Mouse (Mus musculus): Measurements from ENCODE around the gene Chmp3. TPM values are rescaled to one million over a fixed set of nuclear protein-coding genes. Genes with fewer than 3 reads are reported as not detected.

The Chmp3 gene
- total RNA-seq (2021) = 10 to 100 TPM; 62.8 to 67.7 TPM

DNA sequence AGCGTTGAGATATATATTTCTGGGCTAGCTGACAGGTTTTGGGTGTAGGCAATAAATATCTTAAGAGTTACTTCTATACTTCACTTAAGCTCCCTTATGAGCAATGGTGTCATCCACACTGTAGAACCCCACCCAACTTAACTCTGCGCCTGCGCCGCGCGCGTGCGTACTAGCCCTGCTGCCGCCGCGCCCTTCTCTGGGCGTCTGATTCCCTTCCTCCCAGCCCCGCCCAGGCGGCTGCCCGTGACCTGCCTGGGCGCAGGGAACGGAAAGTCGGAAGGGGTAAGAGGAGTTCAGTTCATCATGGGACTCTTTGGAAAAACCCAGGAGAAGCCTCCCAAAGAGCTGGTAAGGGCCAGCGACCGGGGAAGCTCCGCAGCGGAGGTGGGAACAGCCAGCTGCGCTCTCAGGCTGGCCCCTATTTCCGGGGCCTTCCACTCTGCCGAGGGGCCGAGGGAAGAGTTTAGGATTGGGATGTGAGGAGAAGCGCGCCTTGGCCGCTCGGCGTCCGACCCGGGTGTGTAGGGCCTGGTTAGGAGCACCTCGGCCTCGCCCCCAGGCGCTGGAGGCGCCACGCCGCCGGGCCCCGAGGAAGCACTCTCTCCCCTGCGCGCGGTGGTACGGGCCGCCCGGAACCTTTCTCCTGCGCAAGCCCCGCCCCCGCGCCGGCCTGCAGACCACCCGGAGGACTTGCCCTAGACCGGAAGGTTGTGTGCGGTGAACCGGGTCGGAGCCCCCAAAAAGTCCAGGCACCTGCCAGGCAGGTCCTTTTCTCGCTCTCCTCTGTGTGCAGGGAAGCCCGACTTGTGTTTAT lies at the start of gene Chmp3:
Gene Chmp3, plus strand, starts transcription at position 112 of the 814 bp plus-strand sequence.
- peak; percentile 97 to 98 for DNase-seq
- intact Hi-C loops (cut with DNase I) = loop anchor here (5.0 kb wide), 2 partner anchors 47 to 102 kb away; partner anchors contain the start of gene Rmnd5a

DNA sequence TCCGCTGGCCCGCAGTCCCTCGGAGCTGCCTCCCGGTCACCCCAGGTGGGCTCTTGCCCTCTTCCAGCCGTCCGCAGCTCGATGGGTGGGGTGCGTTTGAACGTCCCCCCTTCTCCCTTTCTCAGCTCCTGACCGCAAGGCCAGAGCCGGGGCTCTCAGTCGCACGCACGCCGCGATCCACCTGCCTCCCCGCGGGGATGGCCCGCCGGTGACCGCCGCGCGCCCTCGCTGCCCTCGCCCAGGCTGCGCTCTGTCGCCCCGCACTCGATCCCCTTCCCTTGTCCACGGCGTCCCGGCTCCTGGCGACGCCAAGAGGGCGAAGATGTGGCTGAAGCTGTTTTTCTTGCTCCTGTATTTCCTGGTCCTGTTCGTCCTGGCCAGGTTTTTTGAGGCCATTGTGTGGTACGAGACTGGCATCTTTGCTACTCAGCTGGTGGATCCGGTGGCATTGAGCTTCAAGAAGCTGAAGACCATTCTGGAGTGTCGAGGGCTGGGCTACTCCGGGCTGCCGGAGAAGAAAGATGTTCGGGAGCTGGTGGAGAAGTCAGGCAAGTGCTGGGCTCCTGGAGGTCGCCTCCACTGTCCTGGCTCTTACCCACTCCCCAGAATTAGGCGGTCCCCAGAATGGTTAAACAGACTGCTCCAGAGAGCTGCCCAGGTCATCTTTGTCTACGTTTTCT lies 49.1 kb upstream of the Chmp3 start:
- intact Hi-C loops (cut with DNase I) = loop anchor here (2.0 to 5.0 kb wide), 3 partner anchors 48 to 308 kb away; partner anchors contain the start of genes Chmp3 and Rmnd5a
- DNase-seq = peak; percentile 70 to 71

DNA sequence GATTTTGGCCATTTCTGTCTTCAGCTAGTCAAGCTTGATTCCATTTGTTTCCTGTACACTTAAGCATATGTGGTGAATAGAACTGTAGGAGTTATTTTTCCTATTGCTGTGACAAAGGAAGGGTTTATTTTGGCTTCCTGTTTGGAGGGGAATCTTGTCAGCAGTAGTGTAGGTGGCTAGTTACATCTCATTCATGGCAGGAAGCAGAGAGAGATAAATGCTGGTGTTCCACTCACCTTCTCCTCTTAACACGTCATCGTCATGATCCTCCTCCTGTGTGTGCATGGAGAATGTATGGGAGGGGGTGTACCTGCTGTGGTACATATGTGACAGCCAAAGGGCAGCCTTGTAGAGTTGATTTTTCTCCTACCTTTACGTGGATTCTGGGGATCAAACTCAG lies 43.0 kb upstream of the Chmp3 start:
- no peak for DNase-seq
- intact Hi-C loops (cut with DNase I) = no loop called here

DNA sequence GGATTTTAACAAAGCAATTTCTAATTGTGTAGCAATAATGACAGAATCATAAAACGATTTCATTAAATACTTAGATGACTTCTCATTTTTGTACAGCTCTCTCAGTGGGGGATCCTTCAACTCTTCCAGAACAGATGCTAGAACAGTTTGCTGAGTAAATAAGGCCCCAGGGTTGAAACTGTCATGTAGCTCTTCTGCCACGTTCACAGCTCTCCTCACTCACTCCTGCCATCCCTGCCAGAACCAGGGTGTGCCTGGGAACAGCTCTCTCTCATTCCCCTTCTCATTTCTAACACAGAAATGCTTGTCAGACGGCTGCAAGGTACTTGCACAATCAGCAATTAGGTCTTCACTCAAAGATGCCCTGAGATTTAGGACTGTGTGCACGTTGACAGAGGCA lies 40.6 kb upstream of the Chmp3 start:
- intact Hi-C loops (cut with DNase I) = no loop called here
- DNase-seq = no peak

DNA sequence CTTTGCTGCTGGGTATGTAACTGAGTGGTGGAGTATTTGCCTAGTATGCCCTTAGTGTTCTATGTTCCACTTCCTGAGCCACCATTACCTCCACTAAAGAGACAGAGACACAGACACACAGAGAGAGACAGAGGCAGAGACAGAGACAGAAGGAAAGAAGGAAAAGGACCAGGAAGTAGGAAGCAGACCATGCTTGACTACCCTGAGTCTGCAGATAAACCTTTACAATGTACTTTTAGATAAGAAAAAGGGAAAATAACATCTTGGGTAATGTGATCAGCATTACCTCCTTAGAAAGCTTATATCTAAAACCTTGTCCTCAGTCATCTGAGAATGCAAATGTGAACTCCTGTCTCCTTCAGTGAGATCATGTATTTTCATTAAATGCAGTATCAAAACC lies 39.9 kb upstream of the Chmp3 start:
- DNase-seq = no peak
- intact Hi-C loops (cut with DNase I) = no loop called here

DNA sequence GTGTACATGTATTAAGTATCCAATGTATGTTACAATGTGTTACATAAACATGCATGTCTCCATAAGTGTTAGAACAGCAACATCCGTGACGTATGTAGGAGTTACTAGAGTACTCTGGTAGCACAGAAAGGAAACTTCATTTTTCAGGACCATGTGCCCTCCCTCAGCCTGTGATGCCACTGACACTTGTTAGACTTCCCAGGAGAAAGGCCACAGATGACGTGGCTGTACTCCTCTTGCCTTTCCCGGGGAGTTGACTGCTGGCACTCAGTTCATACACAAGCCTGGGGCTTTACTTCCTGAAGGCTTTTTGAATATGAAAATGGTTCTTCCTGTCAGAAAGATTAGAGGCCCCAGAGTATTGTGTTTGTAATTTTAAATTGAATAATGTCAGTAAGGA lies 39.5 kb upstream of the Chmp3 start:
- peak; percentile 9 to 12 for DNase-seq
- intact Hi-C loops (cut with DNase I) = no loop called here

DNA sequence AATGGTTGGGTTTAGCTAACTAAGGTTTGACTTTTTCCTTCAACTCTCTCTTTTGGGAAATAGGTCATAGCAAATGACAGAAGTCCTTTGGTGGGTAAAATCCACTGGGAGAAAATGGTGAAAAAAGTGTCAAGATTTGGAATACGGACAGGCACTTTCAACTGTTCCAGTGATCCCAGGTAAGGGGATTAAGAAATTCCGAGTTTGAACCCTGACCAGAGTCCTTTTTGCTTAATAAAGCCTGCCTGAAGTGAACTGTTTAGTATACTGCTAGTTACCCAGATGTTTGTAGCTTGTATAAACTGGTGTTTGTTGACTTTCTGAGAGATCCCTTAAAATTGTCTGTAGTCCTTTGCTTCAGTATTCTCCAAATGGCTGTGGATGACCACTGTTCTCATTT lies 37.9 kb upstream of the Chmp3 start:
- intact Hi-C loops (cut with DNase I) = no loop called here
- no peak for DNase-seq

DNA sequence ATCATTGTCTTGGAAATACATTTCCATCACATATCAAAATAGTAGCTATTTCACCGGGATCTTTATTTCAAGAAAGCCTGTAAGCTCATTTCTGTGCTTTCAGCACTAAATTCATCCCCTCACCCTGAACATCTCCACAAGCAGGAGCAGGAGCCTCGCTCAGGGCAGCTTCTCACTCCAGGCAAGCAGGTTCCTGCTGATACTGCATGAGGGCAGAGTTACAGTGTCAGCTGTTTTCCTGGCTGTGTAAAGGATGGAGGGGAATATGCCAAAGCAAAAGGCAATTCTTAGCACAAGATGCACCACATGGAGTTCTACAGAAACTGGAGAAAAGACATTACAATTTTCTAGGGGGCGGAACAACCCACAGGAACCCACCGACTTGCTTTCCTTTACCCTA lies 24.1 kb upstream of the Chmp3 start:
- DNase-seq = no peak
- intact Hi-C loops (cut with DNase I) = no loop called here

DNA sequence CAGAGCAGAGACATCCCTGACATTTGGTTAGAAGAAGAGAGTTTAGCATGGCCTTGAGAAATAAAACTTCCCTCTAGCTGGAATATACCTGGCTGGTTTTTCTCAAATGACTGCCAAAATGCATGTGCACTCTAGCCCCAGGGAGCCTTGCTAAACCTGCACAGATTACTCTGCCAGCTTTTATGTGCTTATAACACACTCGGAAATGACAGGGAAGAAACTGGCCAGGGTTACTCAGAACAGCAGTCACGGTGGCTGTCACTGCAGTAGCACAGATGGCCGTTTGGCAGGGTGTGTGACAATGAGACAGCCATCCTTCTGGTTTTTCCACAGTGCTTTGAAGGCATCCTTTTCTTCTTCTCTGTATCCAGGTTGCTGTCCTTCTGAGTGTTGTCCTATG lies 18.0 kb upstream of the Chmp3 start:
- intact Hi-C loops (cut with DNase I) = no loop called here
- DNase-seq = no peak

DNA sequence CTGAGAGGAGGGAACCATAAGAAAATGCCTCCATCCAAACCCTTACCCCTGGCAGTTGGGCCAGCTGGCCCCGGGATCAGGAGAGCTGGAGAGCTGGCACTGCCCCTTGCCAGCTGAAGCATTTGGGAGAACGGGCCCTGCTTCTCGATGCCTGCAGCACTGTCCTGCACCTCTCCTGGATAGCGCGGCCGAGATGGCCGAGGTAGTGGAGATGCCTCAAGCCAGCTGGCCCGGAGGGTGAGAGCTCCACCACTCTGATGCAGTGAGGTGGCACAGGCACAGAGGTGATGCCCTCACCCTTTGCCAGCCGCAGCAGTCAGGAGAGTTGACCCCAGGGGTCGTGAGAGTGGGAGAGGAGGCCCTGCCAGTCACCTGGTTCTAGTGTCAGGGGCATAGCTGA lies 16.5 kb upstream of the Chmp3 start:
- DNase-seq = no peak
- intact Hi-C loops (cut with DNase I) = no loop called here

DNA sequence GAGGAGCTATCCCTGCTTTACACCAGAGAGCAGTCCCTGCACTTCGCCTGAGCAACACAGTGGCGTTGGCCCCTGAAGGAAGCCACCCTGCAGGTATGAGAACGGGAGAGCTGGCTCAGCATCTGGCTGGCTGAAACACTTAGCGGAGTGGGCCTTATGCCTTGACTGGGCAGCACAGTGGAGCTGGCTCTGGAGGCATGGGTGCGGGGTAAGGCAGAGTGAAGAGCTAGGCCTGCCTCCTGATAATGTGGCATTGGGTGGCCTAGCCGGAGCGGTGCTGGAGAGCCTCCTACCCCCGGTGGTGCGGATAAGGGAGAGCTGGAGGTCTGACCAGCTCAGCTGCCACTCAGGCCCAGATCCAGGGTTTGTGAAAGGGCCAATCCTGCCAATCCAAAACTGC lies 15.8 kb upstream of the Chmp3 start:
- no peak for DNase-seq
- intact Hi-C loops (cut with DNase I) = no loop called here

DNA sequence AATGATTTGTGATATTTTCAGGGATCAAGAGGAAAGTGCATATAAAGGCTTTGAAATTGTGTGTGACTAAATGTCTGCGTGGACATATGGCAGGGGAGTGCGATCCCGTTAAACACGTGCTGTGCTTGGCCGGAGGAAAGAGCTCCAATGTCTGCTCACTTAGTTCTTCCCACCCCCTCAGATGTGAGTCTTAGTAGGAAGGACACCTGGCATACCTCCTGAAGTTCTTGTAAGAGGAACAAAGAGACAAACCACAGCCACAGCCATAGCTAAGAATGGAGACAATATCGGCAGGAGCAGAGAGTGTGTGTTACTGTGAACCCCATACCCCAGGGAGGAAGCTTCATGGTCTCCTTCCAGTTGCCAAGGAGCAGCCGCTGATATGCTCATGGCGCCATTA lies 13.4 kb upstream of the Chmp3 start:
- DNase-seq = no peak
- intact Hi-C loops (cut with DNase I) = no loop called here

DNA sequence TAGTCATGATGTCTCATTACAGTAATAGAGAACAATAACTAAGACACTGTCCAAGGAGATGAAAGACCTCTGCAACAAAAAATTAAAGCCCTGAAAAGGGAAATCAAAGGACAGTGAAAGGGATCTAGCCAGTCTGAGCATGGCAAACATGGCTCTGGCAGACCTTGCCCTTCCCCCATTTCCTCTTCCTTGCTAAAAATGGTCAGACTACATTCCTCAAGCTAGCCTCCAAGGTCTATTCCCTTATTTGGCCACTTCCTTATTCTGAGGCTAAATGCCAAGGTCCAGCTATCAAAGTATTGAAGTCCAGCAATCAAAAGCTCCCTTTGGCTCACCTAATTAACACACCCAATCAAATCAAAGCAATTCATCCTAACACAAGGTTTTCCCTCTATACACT lies 6.3 kb upstream of the Chmp3 start:
- intact Hi-C loops (cut with DNase I) = no loop called here
- DNase-seq = peak; percentile 34 to 37

DNA sequence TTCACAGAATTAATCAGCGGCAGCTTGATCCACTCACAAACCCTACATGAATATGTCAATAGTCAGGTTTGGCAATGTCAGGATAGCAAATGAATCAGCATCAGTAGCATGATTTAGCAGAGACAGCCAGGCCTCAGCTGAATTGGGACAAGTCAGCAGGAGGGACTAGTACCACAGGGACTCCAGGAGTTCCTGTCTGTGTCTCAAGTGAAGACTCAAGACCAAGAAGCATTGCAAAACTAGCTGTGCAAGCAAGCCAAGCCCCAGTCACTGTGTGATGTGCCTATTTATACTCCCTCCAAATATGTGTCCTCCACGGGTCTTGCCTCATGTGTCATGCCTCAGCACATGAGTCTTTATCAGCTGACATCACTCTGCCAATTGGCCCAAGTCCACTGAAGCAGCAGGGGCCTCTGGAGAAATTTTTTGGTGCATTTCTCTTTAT lies 11.9 kb downstream of the Chmp3 start:
- intact Hi-C loops (cut with DNase I) = no loop called here
- DNase-seq = peak; percentile 52 to 61

DNA sequence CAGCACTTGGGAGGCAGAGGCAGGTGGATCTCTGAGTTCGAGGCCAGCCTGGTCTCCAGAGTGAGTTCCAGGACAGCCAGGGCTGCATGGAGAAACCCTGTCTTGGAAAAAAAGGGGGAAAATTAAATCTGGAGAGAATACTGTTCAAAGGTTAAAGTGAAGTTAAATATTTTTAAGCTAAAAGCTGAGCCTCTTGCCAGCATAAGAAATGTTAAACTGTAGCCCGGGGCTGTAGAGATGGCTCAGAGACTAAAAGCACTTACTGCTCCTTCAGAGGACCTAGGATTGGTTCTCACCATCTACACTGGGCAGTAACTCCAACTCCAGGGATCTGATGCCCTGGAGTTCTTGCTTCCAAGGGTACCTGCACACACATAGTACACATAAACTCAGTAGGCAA lies 13.2 kb downstream of the Chmp3 start:
- no peak for DNase-seq
- intact Hi-C loops (cut with DNase I) = no loop called here

DNA sequence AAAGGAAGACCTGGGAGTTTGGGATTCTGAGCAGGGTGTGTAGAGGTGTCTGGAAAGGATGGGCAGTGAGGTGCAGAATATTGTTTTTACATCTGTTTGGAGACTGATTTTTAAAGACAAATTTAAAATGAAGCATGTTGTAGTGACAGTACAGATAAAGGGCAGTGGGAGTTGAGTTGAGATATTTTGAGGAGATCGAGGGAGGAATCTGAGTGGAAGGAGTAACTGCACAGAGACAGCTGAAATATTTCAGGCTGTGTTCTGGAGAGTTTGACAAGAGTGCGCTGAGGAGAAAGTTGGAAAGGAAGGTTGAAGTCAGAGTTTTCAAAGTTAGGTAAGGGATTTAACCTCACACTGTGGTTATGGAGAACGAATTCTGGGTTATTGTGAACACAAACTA lies 25.0 kb downstream of the Chmp3 start:
- intact Hi-C loops (cut with DNase I) = no loop called here
- no peak for DNase-seq

DNA sequence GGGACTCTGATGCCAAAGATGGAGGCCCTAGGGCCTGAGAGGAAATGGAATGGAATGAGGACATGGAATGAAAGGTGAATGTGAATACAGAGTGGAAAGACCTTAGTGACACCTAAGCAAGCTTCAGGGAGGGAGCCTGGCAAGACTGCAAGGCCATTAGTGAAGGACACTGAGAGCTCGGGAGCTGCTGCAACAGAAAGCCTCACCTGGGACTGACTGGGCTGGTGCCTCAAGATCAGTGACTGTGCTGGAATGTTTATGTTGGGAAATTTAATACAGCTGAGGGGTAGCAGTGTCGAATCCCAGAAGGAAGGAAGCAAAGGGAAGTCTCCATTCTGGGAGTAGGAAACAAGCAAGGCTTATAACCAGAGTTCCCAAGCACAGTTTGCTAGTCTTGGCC lies 25.4 kb downstream of the Chmp3 start:
- intact Hi-C loops (cut with DNase I) = no loop called here
- DNase-seq = no peak

DNA sequence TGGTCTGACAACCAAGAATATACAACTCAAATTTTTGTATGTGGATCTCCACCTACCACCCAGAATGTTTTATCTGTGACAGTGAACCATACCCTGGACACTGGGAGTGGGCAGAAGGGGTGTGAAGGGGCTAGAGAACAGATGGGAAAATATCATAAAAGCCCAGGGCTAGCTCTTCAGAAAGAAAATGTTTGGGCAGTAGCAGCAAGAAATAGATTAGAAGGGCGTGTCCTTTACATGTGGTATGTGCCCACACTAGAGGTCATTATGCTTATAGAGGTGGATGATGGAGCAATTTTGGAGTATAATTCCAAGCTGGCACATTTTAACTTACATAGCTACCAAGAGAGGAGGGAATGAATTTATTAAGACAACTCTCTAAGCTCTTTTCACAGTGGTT lies 31.8 kb downstream of the Chmp3 start:
- DNase-seq = no peak
- intact Hi-C loops (cut with DNase I) = no loop called here

DNA sequence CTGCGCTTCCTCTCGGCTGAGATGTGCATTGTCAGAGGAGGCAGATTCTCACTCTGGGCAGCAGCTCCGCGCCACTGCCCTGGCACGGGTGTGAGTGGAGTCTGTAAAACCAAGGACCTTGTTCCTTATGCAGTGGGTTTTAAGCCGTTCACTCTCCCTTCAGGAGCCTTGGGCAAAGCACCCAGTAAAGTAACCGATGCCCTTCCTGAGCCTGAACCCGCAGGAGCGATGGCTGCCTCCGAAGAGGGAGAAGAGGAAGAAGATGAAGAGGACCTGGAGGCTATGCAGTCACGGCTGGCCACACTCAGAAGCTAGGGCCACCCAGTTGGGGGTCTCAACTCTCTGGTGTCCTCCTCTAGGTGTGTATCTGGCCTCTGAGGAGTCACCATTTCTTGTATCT lies 35.9 kb downstream of the Chmp3 start:
- no peak for DNase-seq
- intact Hi-C loops (cut with DNase I) = no loop called here

DNA sequence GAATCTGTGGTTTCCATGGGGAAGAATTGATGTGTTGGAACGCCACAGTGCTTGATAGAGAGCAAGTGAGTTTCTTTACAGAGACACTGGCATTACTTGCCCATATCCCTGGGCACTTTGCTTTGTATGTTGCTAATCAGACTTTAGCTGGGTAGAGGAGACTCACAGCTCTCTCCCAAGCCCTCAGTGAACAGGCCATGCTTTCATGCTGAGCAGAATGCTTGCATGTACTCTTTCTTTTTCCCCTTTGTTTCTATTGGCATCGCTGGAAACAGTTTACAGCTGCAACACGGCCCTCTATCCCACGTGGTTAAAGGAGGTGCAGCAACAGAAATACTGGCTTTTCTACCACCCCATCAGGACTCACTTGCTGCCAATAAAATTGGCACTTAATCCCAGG lies 39.6 kb downstream of the Chmp3 start:
- no peak for DNase-seq
- intact Hi-C loops (cut with DNase I) = no loop called here

DNA sequence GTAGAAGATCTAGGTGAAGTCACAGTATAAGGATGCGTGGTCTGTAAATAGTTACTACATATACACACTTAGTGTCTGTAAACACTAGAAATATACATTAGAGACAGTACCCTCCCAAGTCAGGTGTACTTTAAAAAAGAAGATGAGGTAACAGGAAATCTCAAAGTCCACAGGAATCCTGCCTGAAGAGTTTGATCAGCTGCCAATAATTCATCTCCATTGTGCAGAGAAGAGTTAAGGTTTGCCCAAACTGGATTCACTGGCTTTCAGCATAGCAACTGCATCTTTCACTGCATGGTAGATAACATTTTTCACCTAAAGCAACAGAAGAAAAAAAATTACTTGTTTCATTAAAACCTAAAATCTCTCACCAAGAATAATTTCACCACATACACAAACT lies 45.8 kb downstream of the Chmp3 start:
- intact Hi-C loops (cut with DNase I) = no loop called here
- no peak for DNase-seq

DNA sequence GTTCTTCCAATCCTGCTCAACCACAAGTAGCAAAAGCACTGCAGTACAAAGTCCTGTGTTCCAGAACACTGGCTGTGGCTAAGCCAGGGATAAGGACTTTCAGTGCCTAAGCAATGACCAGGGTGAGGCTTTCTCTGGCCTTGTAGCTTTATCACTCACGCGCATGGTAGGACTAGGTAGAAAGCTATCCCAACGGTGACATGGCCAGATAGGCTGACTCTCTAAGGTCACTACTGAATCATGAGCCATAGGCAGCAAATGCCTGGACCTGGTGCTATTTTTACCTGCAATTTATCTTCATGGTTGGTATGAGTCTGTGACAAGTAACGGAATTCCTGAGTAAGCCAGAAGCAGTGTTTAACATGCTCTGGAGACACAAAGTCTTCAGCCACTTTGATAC lies 46.6 kb downstream of the Chmp3 start:
- intact Hi-C loops (cut with DNase I) = no loop called here
- DNase-seq = peak; percentile 29 to 47
